Mouse (Mus musculus) ovary, postnatal 10 days (tissue): ENCODE data around the gene Fam53a.

ENCODE experiments used
- DNase-seq: peaks from one replicate; pipeline ENCODE4 v3.0.0; 2022; ENCODE audit warnings: low spot score

Gene Fam53a

DNA sequence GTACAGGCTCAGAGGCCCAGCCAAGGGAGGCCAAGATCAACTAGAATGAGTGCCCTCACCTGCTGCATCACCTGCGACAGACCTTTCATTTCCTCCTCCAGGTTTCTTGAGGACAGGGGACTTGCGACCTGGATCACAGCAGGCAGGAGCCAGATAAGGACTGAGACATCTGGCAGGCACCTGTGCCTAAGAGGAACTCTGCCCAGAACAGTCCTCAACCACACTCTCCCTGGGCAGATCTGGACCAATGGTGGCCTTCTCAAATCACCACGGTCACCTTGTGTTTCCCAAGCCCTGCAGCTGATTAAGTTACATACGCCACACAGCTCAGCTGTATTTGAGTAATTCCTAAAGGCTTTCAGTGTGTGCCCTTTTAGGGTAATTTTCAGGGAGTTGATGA, 1.2 kb upstream of the Fam53a start:
- no peak for DNase-seq

DNA sequence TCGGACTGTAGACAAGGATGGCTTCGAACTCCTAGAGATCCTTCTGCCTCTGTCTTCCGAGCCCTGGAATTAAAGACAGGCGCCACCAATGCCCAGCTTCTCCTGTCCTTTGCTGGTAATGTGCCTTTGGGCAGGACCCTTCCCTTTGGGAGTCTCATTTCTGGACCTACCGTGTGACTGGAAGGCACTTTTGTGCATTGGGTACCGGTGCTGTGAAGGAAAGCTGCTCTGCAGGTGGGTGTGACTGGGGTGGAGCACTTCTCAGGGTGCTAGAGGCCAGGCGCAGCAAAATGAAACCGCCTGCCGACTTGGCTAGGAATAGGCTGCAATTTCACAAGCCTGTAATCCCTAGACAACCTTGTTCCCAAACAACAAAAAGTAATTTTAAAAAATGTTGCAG, 626 bp upstream of the Fam53a start:
- DNase-seq = no peak

DNA sequence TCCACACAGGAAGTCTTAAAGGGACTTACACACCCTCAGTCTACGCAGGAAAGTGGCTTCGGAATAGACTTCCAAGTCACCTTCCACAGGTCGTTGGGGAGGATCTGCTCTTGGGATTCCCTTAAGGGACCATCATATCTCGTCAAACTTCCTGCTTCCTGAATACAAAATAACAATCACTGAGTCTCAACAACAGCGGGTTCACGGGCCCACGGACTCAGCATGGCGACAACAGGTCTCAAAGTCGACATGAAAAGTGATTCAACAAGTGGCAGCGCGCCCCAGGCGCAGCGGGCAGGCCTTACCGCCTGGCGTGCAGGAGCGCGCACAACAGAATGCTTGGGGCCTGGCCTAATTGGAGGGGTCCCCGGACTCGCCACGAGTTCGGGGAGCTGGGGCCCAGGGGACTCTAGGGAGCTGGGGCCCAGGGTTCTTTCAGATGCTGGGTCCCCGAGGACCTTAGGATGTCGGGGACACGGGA, 575 bp downstream of the Fam53a start:
- DNase-seq = peak; percentile 29

DNA sequence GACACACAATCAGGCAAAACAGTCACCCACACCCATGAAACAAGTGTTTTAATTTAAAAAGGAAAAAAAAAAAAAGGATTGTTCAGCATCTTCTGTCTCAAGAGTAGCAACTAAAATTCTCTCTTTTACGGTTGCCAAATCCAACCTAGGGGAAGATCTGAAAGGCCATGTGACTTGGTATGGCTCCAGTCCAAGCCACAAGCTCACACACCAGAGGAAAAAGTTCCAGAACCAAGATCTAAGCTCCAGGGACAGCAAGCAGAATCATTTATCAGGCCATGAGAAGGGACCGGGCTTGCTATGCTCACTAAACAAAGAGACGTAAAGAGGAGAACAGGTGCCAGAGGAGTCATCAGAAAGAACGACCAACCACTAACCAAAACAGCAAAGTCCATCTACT, 1.5 kb downstream of the Fam53a start:
- DNase-seq = no peak

DNA sequence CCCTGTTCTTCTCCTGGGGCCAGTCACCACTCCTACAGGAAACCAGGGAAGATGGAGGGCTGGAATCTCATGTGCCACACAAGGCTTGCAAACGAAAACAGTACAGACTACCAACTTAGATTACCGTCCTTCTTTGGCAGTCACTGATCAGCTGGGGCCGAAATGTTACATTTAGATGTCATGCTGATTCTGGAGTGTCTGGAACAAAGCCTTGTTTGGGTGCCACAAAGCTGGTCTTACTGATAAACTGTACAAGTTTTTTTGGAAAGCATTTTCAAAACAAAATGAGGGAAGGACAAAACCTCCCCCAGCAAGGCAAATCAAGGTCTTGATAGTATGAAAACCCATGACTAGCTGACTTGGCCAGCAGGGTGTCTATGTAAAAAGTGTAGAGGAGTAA, 5.7 kb downstream of the Fam53a start:
- no peak for DNase-seq

DNA sequence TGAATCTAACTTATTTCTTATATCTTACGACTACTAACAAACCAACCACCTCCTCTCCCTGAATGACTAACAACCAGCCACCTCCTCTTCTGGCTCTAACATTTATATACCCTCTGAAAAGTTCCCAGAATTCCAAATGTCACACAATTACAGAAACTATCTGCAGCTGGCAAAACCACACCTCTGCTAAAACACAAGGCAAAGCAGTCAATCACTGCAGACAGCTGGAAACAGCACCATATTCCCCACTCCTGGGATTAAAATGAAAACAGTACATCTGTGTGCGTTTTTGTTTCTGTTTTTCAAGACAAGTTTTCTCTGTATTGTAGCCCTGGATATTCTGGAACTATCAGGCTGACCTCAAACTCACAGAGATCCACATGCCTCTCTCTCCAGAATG, 6.8 kb downstream of the Fam53a start:
- no peak for DNase-seq

DNA sequence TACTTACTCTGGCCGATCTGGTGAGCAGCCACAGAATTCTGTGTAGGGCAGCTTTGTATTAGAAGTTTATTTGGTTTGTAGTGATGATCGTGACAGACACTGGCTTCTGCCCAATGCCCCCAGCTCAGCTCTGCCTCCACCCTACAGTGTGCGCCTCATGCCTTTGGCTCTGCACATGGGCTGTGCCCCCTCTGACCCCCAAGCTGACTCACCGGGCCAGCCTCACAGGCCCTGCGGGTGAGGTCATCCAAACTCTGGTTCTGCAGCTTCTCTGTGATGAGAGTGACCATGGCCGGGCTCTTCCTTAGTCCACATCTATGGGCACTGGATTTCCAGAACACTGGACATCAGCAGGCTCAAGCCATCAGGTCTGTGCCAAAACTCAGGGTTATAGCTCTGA, 15.0 kb downstream of the Fam53a start:
- no peak for DNase-seq

DNA sequence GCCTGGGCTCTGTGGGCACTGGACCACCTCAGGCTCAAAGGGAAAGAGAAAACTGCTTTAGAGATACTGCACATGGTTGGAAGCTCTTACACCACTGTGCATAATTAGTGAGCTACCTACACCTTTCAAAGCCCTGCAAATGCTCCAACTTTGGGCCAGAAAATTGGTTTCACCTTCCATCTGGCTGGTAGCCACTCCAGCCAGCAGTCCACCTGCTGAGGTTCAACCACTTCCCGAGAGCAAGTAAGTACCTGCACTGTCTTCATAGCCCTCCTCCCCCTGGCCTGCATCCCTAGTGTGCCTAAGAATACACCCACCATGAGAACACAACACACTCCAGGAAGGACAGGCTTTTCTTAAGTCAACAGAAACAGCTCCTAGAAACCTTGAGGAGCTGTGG, 17.6 kb downstream of the Fam53a start:
- DNase-seq = no peak

DNA sequence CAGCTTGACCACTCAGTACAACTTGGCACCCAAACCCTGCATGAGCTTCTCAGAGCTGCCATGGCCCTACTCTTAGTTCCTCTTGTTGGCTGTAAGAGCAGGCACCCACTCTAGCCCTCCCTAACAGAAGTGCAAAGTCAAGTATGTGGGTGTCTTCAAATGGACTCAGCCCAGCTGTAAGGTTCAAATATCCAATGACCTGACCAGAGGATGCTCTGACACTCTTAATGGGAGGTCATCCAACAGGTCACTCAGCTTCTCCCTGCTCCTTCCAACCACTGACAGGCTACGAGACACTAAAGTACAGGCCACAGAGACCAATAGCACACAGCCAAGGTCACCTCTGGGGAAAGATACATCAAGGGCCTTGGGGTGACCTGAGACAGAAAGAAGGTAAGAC, 20.2 kb downstream of the Fam53a start:
- DNase-seq = no peak

DNA sequence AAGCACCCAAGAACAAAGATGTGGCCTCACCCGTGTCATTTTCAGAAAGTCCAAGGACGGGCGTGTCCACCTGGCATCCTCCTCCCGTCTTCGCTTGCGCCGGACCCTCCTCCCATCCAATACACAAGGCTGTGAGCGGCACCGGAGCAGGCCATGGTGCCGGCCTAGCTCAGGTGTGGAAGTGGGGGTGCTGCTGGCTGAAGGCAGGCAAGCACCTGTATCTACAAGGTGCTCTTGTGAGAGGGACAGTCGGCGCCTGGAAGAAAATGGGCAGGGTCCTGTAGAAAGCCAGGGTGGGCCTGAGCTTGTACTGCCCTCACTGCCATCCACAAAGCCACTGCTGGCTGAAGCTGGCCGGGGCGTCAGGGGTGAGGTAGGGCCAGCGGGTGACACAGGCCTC, 22.0 kb downstream of the Fam53a start:
- no peak for DNase-seq

DNA sequence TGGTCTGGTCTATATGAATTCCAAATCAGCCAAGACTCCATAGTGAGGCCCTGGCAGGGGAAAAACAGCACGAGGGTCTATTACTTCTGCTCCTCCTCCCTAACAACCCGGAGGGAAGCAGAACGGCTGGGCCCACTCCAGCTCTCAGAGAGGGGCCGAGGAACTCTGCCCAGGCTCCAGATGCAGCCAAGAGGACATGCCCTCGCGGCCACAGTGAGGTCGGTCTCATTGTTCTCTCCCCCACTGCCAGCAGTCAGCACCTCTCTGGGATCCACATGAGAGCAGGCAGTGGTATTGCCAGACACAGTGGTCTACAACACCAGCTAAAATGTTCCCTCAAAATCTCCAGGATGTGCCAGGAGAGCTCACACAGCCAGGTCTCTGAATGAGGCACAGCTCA, 22.8 kb downstream of the Fam53a start:
- no peak for DNase-seq

DNA sequence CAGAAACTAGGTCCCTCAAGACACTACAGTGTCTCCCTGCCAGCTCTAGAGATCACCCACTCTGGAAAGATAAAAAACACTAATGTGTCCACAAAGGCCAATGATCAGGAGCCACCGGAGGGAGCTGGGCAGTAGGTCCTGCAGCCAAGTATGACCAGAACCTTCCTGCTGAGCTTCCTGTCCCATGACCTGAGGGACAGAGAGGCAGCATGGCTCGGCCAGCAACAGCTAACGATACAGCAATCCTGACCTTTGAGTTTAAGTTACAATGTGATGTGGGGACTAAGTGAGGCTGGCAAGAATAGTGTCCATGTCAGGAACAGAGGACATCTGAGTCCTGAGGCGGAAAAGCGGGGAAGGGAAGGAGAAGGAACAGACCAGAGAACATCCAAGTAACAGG, 24.1 kb downstream of the Fam53a start:
- DNase-seq = no peak

DNA sequence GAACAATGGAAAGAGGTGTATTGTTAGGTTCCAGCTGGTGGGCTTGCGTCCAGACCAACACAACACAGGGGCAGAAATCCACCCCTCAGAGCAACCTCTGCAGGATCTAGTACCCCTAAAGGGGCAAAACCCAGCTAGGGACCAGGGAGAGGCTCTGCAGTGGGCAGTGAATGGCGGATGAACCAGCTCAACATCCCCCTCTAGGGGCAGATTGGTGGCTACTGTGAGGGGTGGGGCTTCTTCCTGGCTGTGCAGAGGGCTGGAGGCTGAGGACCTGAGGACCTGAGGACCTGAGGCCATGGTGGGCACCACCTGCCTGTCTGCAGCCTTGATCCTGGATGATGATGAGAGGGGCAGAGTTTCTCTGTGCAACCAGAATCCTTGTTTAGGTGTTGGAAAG, 35.8 kb downstream of the Fam53a start:
- DNase-seq = no peak

DNA sequence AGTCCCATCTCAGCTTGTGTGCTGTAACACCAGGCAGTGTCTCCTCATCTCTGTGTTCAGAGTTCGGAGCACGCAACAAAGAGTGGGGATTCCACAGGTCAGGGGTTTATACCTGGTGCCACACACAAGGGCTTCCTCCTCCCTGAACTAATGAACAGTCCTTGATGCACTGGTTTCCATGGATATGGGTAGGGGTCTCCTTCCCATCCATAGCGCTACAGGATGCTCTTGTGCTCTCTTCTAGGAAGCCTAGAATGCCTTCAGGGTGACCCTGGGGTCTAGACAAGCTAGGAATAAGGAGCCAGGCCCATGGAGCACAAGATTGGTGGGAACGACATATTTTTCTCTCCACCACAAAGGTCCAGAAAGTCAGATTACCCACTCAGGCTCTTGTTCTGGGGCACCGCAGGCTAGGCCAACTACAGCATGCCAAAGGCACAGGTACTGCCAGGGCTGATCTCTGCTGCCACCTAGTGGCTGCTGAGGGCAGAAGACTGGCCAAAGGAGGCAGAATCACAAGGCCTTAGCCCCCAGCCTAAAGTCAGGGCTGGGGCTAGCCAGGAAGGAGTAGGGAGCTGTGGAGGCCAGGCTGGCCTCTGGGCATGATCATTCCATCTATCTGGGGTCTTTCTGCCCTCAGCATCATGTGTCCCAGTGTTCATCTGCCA, 40.1 kb downstream of the Fam53a start:
- DNase-seq = peak; percentile 32

DNA sequence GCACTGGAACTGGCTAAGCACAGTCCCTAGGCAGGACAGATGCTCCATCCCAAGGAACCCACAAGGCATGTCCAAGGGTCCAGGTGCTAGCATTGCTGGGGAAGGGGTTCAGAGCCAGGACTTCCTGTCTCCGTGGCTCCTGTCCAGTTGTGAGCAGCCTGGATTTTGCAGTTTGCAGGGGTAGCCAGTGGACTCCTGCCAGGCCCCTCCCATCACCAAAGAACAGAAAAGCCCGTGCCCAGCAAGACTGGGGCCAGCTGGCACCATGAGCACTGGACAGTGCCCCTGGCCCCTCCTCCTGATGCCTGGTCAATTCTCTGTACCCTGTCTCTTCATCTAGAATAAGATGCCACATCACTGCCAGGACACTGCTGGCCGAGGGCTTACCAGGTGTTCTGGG, 41.4 kb downstream of the Fam53a start:
- no peak for DNase-seq

DNA sequence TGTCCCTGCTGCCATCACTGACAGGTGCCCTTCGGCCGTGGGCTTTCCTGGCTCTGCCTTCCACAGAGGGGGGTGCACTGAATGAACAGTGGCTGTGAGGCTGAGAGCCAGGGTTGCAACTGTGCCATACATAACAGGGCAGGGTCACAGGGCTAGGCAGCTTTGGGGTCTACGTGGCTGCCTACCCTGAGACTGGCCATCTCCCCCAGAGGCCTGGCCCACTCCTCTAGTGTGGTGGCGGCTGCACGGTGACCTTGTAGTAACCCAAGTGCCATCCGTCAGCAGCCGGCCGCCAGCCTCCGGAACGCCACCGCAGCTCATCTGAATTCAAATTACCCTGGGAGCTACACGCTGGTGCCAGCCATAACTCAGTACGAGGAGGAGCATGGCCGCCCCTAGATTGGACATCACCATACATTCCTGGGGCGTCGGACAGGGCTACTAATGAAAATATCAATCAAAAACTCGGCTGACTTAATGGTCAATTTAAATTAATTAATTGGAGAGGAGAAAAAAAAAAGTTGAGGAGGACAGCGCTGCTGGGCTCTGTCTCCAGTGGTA, 41.9 kb downstream of the Fam53a start:
- no peak for DNase-seq

DNA sequence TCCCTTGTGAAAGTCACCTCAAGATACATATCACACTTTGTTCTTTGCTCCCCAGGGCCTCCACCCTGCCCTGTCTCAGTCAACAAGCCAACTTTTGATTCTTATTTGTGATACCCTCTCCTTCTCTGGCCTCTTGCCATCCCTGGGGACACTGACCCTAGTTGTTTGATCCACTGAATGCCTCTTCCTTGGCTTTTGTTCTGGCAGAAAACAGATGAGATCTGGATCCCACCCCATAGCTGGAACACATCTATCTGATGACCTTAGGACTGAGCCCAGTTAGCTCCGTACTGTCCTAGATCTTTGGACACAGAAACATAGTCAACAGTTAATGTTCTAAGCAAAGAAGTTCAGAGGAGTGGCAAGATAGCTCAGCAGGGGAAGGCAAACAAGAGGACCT, 49.1 kb downstream of the Fam53a start:
- DNase-seq = no peak

DNA sequence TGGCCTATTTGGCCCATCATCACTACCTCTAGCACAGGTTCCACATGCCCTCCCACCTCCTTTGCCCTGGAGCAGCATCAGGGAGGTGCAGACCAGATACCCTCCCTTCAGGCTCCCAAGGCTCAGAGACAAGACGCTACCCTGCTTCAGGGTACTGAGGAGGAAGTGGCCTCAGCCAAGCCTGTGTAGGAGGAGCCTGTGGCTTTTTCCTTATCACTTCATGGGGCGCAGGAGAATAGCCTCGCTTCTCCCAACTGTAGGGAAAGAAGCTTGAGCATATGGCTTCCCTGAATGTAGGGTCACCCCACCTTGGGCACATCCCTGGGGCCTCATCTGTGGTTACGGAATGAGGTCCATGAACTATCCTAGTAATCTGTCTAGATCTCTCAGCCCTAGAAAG, 55.2 kb downstream of the Fam53a start:
- no peak for DNase-seq

DNA sequence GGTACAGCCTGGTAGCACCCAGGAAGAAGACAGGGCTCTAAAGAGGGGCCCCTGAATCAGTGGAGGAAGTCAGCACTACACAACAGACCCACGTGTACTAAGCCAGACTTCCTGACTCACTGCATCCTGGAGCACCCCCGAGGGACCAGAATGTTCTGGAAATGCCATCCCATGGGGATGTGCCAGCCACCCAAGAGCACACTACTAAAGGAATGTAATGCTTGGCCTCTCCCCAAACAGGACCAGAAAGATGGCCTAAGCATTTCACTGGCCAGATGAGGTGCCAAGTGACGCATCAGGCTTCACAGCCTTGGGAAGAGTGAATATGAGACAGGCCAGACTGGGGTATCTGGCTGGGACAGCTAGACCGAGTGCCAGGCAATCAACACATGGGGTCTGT, 63.5 kb downstream of the Fam53a start:
- DNase-seq = no peak

DNA sequence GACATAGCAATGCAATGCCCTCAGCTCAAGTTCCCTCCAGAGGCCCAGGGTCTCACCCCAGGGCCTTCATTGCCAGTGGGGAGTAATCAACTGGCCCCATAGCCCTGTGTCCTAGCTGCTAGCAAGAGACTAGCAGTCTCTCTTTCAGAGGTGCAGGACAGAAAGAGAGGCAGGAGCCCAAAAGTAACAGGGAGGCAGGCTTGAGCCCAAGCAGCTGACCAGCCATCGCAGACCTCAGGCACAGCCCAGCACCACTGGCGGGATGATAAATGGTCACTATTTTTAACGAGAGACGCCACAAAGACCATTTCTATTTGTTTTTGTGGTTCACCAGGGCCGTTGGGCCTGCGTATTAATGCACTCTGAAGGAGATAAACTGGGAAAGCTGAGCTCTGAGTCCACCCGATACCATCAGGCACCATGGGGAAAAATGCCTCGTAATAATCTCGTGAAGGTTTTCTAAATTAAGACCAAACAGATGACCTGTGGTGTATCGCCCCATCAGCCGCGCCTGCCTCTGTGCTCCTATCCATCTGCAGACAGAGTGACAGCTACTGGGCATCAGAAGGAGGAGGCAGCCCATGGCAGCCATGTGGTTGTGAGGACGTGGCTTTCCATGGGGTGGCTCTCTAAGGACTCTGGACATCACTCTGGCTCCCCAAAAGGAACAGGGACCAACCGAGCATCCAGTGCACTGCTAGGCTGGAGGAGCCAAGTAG, 73.0 kb downstream of the Fam53a start:
- DNase-seq = no peak
